Mouse (Mus musculus): Measurements from ENCODE around the gene Tmem270. TPM values are rescaled to one million over a fixed set of nuclear protein-coding genes. Genes with fewer than 3 reads are reported as not detected.

Gene Tmem270
- total and polyA plus RNA-seq, 3 experiments, result not detected

DNA sequence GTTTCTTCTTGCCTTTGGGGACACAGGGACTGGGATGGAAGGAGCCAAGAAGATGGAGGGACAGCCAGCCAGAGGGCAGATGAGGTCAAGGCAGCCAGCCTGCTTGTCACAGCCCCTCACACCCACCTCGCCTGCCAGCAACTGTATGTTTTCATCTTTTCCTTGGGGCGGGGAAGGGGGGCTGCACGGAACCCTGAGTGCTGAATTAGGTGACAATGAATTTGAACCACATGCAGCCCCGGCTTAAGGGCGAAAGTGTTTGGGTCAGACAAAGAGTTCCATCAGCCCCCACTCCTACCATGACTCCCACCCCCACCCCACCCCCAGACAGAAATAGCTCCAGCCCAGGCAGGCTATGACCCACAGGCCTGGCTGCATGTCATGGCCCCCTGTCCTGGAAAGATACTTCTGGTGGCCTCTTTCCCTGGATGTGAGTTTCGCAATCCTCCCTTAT, 15.9 kb downstream of the Tmem270 start:
- Histone ChIP-seq H3K36me3 (replicated peaks in 1 of 2; ENCODE audit: control insufficient read depth in 1 of 2, insufficient read depth in 1 of 2, low read length in 1 of 2) (no peaks in the 10 kb centered on the region), H3K27ac (ENCODE audit: insufficient read depth, low read depth) (no peak overlapping the region), H3K79me2 (replicated peaks; ENCODE audit: control insufficient read depth, extremely low read depth, insufficient read depth, poor library complexity, severe bottlenecking) (no peaks in the 10 kb centered on the region), H3K4me1 (ENCODE audit: control insufficient read depth in 1 of 2, insufficient read depth in 2 of 2) (no peaks in the 10 kb centered on the region), H3K4me2 (ENCODE audit: insufficient read depth, low read depth, poor library complexity, severe bottlenecking) (no peak overlapping the region), H3K9ac (ENCODE audit: insufficient read depth, low read depth) (no peak overlapping the region), H3K4me3 (replicated peaks in 1 of 3; ENCODE audit: low read depth in 2 of 3, low read length in 2 of 3, poor library complexity in 1 of 3) (no peak overlapping the region), H3K27me3 (replicated peaks) (peaks cover 72% of the 10 kb centered on the region), H3K9me3 (replicated peaks; ENCODE audit: low read length) (peaks cover 9% of the 10 kb centered on the region)
- no peak for DNase-seq (ENCODE audit: extremely low read depth)
- dilution Hi-C loops (cut with MboI; ENCODE audit: extremely low pct_ligation_motif_present, extremely low pct_unique_long_range_greater_than_20kb, low sequenced_read_pairs) (no loop called here), in situ Hi-C loops (cut with MboI; ENCODE audit: low pct_ligation_motif_present, low pct_unique_long_range_greater_than_20kb, low sequenced_read_pairs) (loop anchor here (25.0 kb wide), 1 partner anchor 103 kb away; no protein-coding TSS in a partner anchor)
- TF ChIP-seq NRF1 (IDR thresholded peaks at IDR 0.05; ENCODE audit: low read depth, low read length) (no peak), EP300 (IDR thresholded peaks at IDR 0.05; ENCODE audit: low read length) (no peak), BHLHE40 (IDR thresholded peaks at IDR 0.05; ENCODE audit: low read depth, low read length) (no peak), CHD1 (IDR thresholded peaks at IDR 0.05; ENCODE audit: low read depth, low read length) (no peak), JUN (IDR thresholded peaks at IDR 0.05; ENCODE audit: insufficient read depth, low read depth, low read length) (no peak), ETS1 (conservative IDR thresholded peaks at IDR 0.05; ENCODE audit: low read depth, low read length) (no peak), MAX (IDR thresholded peaks at IDR 0.05; ENCODE audit: low read length) (no peak), TBP (conservative IDR thresholded peaks at IDR 0.05; ENCODE audit: low read depth, low read length) (no peak)

DNA sequence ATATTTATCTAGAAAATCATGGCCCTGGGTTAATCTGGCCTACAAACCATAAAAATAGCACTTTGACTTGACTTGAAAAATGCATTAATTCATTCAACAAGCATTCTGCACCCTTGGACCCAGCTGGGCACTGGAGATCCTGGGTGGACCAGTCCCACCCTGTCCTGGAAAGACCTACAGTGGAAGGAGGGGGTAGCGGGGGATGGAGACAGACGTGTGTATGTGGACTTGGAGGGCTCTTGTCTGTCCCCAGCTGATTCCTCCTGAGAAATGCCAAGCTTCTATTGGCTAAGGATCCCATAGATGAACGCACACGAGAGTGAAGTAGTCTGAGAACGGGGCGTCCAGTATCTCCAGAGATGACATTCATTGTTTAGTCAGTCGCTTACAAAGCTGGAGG, 18.0 kb downstream of the Tmem270 start:
- no peak overlapping the region for H3K4me3 ChIP-seq (replicated peaks in 1 of 3; ENCODE audit: low read depth in 2 of 3, low read length in 2 of 3, poor library complexity in 1 of 3)
- H3K9ac ChIP-seq (ENCODE audit: insufficient read depth, low read depth), result no peak overlapping the region
- no peak overlapping the region for H3K27ac ChIP-seq (ENCODE audit: insufficient read depth, low read depth)
- in situ Hi-C loops (cut with MboI; ENCODE audit: low pct_ligation_motif_present, low pct_unique_long_range_greater_than_20kb, low sequenced_read_pairs) (loop anchor here (25.0 kb wide), 1 partner anchor 101 kb away; no protein-coding TSS in a partner anchor), dilution Hi-C loops (cut with MboI; ENCODE audit: extremely low pct_ligation_motif_present, extremely low pct_unique_long_range_greater_than_20kb, low sequenced_read_pairs) (no loop called here)
- TF ChIP-seq USF2 (conservative IDR thresholded peaks at IDR 0.05; ENCODE audit: low read depth, low read length) (no peak), E2F4 (IDR thresholded peaks at IDR 0.05; ENCODE audit: insufficient replicate concordance, low read depth, low read length) (no peak)
- H3K79me2 ChIP-seq (replicated peaks; ENCODE audit: control insufficient read depth, extremely low read depth, insufficient read depth, poor library complexity, severe bottlenecking), result no peaks in the 10 kb centered on the region
- H3K4me2 ChIP-seq (ENCODE audit: insufficient read depth, low read depth, poor library complexity, severe bottlenecking), result no peak overlapping the region
- H3K9me3 ChIP-seq (replicated peaks; ENCODE audit: low read length), result peaks cover 9% of the 10 kb centered on the region
- H3K36me3 ChIP-seq (replicated peaks in 1 of 2; ENCODE audit: control insufficient read depth in 1 of 2, insufficient read depth in 1 of 2, low read length in 1 of 2), result no peaks in the 10 kb centered on the region
- peaks cover 73% of the 10 kb centered on the region for H3K27me3 ChIP-seq (replicated peaks)
- no peak for DNase-seq (ENCODE audit: extremely low read depth)
- no peaks in the 10 kb centered on the region for H3K4me1 ChIP-seq (ENCODE audit: control insufficient read depth in 1 of 2, insufficient read depth in 2 of 2)

DNA sequence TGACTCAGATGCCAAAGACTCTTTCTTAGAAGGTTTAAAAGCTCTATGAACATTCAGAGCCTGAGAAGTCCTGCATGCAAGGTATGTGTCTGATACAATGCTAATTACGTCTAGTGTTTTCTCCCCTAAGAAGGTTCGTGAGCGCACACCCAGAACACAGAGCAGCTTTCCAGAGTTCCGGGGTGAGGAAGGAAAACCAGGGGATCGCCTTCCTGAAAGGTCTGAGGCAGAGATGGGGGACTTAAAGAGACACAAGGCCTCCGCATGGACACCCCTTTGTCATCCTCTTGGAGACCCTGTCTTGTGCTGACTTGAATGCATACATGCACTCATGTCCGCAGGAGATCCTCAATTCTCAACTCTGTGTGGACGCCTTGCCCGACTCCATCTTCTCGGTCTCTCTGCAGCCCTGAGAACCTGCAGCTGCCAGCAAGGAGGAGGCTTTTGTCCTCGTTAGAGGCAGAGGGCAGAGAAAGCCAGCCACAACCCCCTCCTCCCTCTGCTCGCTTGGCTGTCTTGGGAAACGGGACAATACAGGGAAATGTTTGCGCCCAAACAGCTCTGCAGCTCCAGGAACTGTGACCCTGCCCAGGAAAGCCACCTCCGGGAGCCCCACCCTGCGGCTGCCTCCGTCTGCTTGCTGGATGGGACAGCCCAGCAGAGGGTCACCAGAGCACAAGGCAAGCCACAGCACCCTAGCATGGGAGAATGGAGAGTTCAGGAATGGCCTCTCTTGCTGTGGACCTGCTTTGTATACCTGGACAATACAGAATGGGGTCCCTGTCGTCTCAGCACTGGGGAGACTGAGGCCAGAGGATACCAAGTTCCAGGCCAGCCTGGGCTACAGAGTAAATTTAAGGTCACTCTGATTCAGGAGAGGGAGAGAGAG, 18.8 kb downstream of the Tmem270 start:
- H3K4me3 ChIP-seq (replicated peaks in 1 of 3; ENCODE audit: low read depth in 2 of 3, low read length in 2 of 3, poor library complexity in 1 of 3), result no peak overlapping the region
- H3K27ac ChIP-seq (ENCODE audit: insufficient read depth, low read depth), result no peak overlapping the region
- no peaks in the 10 kb centered on the region for H3K79me2 ChIP-seq (replicated peaks; ENCODE audit: control insufficient read depth, extremely low read depth, insufficient read depth, poor library complexity, severe bottlenecking)
- TF ChIP-seq POLR2A (IDR thresholded peaks at IDR 0.05; ENCODE audit: low read depth, low read length) (no peak), MAX (IDR thresholded peaks at IDR 0.05; ENCODE audit: low read length) (no peak), ZMIZ1 (IDR thresholded peaks at IDR 0.05; ENCODE audit: low read depth, low read length) (no peak), ZNF384 (IDR thresholded peaks at IDR 0.05; ENCODE audit: low read depth, low read length) (no peak)
- H3K4me1 ChIP-seq (ENCODE audit: control insufficient read depth in 1 of 2, insufficient read depth in 2 of 2), result no peaks in the 10 kb centered on the region
- H3K27me3 ChIP-seq (replicated peaks), result peaks cover 78% of the 10 kb centered on the region
- dilution Hi-C loops (cut with MboI; ENCODE audit: extremely low pct_ligation_motif_present, extremely low pct_unique_long_range_greater_than_20kb, low sequenced_read_pairs), result no loop called here
- no peak for DNase-seq (ENCODE audit: extremely low read depth)
- in situ Hi-C loops (cut with MboI; ENCODE audit: low pct_ligation_motif_present, low pct_unique_long_range_greater_than_20kb, low sequenced_read_pairs), result loop anchor here (25.0 kb wide), 1 partner anchor 100 kb away; no protein-coding TSS in a partner anchor
- H3K4me2 ChIP-seq (ENCODE audit: insufficient read depth, low read depth, poor library complexity, severe bottlenecking), result no peak overlapping the region
- H3K9me3 ChIP-seq (replicated peaks; ENCODE audit: low read length), result peaks cover 3% of the 10 kb centered on the region
- no peak overlapping the region for H3K9ac ChIP-seq (ENCODE audit: insufficient read depth, low read depth)
- H3K36me3 ChIP-seq (replicated peaks in 1 of 2; ENCODE audit: control insufficient read depth in 1 of 2, insufficient read depth in 1 of 2, low read length in 1 of 2), result no peaks in the 10 kb centered on the region

Measured in CH12.LX (cell line).